Mouse (Mus musculus): ENCODE measurements around the gene Trim11. TPM values are rescaled to one million over a fixed set of nuclear protein-coding genes. Genes with fewer than 3 reads are reported as not detected.

Gene Trim11
- polyA plus RNA-seq, 1 experiment from 2014 or later: 25.9 TPM

GRCm38 (mm10) chr11:58965001-58965760, 12.7 kb upstream of the Trim11 start:
- no peak overlapping the region for H3K4me3 ChIP-seq (ENCODE audit: low read length)
- H3K9ac ChIP-seq (replicated peaks; ENCODE audit: low read length): no peak overlapping the region
- H3K4me2 ChIP-seq (replicated peaks; ENCODE audit: low read depth, low read length): no peak overlapping the region
- H3K4me1 ChIP-seq (ENCODE audit: insufficient read depth, low read length): peaks cover 33% of the 10 kb centered on the region
- no peak overlapping the region for H3K27ac ChIP-seq (ENCODE audit: low read length)
- WGBS: 29% methylated on average over 12 of the region's 12 CpGs
- H3K36me3 ChIP-seq (ENCODE audit: insufficient read depth, low read length): no peaks in the 10 kb centered on the region
- no peak; the same call in 1 of the 2 replicates for ATAC-seq (ENCODE audit: low FRiP score, low TSS enrichment)
- peaks cover 3% of the 10 kb centered on the region for H3K27me3 ChIP-seq (ENCODE audit: insufficient read depth, low read length)
- peaks cover 5% of the 10 kb centered on the region for H3K9me3 ChIP-seq (ENCODE audit: low read length)

DNA sequence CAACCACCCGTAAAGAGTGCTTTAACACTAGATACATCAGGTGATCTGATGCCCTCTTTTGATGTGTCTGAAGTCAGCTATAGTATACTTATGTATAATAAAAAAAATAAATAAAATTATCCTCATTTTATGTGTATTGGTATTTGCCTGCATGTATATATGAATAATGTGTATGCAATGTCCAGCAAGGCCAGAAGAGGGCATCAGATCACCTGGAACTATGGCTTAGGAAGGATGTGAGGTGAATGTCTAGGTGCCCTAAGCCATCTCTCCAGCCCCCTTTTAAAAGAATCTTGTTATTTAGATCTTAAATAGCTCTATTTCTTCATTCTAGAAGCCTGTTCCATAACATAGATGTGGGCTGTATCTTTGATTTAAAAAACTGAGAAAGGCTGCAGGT, 10.5 kb upstream of the Trim11 start:
- no peak overlapping the region for H3K4me2 ChIP-seq (replicated peaks; ENCODE audit: low read depth, low read length)
- H3K27me3 ChIP-seq (ENCODE audit: insufficient read depth, low read length): peaks cover under 1% of the 10 kb centered on the region; the same call in 1 of the 2 replicates
- H3K36me3 ChIP-seq (ENCODE audit: insufficient read depth, low read length): peaks cover 10% of the 10 kb centered on the region
- H3K27ac ChIP-seq (ENCODE audit: low read length): no peak overlapping the region
- no peak for ATAC-seq (ENCODE audit: low FRiP score, low TSS enrichment)
- no peak overlapping the region for H3K4me3 ChIP-seq (ENCODE audit: low read length)
- 100% methylated on average over 1 of the region's 1 CpGs for WGBS
- H3K9me3 ChIP-seq (ENCODE audit: low read length): no peaks in the 10 kb centered on the region
- peaks cover 44% of the 10 kb centered on the region for H3K4me1 ChIP-seq (ENCODE audit: insufficient read depth, low read length)
- no peak overlapping the region for H3K9ac ChIP-seq (replicated peaks; ENCODE audit: low read length)

GRCm38 (mm10) chr11:58968551-58968950, 9.3 kb upstream of the Trim11 start:
- peak; percentile 9 for ATAC-seq (ENCODE audit: low FRiP score, low TSS enrichment)
- H3K4me2 ChIP-seq (replicated peaks; ENCODE audit: low read depth, low read length): no peak overlapping the region
- H3K9me3 ChIP-seq (ENCODE audit: low read length): no peaks in the 10 kb centered on the region
- H3K9ac ChIP-seq (replicated peaks; ENCODE audit: low read length): no peak overlapping the region
- peaks cover 44% of the 10 kb centered on the region for H3K4me1 ChIP-seq (ENCODE audit: insufficient read depth, low read length)
- H3K27me3 ChIP-seq (ENCODE audit: insufficient read depth, low read length): no peaks in the 10 kb centered on the region
- H3K36me3 ChIP-seq (ENCODE audit: insufficient read depth, low read length): peaks cover 10% of the 10 kb centered on the region
- peak overlapping the region; percentile 92 for H3K27ac ChIP-seq (ENCODE audit: low read length)
- 77% methylated on average over 7 of the region's 7 CpGs for WGBS
- no peak overlapping the region for H3K4me3 ChIP-seq (ENCODE audit: low read length)

DNA sequence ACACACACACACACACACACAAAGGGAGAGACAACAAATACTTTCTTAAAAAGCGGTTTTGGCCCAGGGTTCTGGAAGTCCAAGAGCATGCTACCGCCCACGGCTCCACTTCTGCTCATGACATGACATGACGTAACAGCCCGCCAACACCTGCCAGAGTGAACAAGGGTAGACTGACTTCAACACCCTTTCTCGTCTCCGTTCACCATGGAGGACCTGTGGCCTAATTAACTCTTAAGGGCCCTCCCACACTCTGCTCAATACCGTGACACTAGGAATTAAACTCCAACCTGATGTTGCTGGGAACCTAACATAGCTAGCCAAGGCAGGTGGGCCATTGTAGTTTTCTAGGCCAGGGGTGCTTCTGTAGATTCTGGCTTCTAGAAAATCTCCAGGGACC, 8.9 kb upstream of the Trim11 start:
- Histone ChIP-seq H3K27me3 (ENCODE audit: insufficient read depth, low read length) (no peaks in the 10 kb centered on the region), H3K9me3 (ENCODE audit: low read length) (no peaks in the 10 kb centered on the region), H3K4me1 (ENCODE audit: insufficient read depth, low read length) (peaks cover 44% of the 10 kb centered on the region), H3K36me3 (ENCODE audit: insufficient read depth, low read length) (peaks cover 10% of the 10 kb centered on the region), H3K9ac (replicated peaks; ENCODE audit: low read length) (peak overlapping the region; percentile 49; the same call in 1 of the 2 replicates), H3K4me2 (replicated peaks; ENCODE audit: low read depth, low read length) (0 out of 2 replicates have a peak overlapping the region, but pooled peaks have one; percentile 20), H3K27ac (ENCODE audit: low read length) (peak overlapping the region; percentile 92), H3K4me3 (ENCODE audit: low read length) (no peak overlapping the region)
- ATAC-seq (ENCODE audit: low FRiP score, low TSS enrichment): peak; percentile 76
- WGBS: 46% methylated on average over 8 of the region's 8 CpGs

- H3K4me2 ChIP-seq (replicated peaks; ENCODE audit: low read depth, low read length): 0 out of 2 replicates have a peak overlapping the region, but pooled peaks have one; percentile 20
- 40% methylated on average over 6 of the region's 6 CpGs for WGBS
- ATAC-seq (ENCODE audit: low FRiP score, low TSS enrichment): peak; percentile 86
Observed at GRCm38 (mm10) chr11:58969659-58970058, 8.2 kb upstream of the Trim11 start.

GRCm38 (mm10) chr11:58970831-58971530, 6.9 kb upstream of the Trim11 start:
- Histone ChIP-seq H3K36me3 (ENCODE audit: insufficient read depth, low read length) (peaks cover 16% of the 10 kb centered on the region), H3K9ac (replicated peaks; ENCODE audit: low read length) (no peak overlapping the region), H3K4me3 (ENCODE audit: low read length) (no peak overlapping the region), H3K27me3 (ENCODE audit: insufficient read depth, low read length) (no peaks in the 10 kb centered on the region), H3K9me3 (ENCODE audit: low read length) (no peaks in the 10 kb centered on the region), H3K4me1 (ENCODE audit: insufficient read depth, low read length) (peaks cover 36% of the 10 kb centered on the region), H3K27ac (ENCODE audit: low read length) (peak overlapping the region; percentile 92; the same call in 1 of the 2 replicates), H3K4me2 (replicated peaks; ENCODE audit: low read depth, low read length) (no peak overlapping the region)
- ATAC-seq (ENCODE audit: low FRiP score, low TSS enrichment): no peak
- WGBS: 88% methylated on average over 21 of the region's 21 CpGs

More at GRCm38 (mm10) chr11:58969659-58970058, 8.2 kb upstream of the Trim11 start:
- Histone ChIP-seq H3K9ac (replicated peaks; ENCODE audit: low read length) (no peak overlapping the region), H3K36me3 (ENCODE audit: insufficient read depth, low read length) (peaks cover 14% of the 10 kb centered on the region), H3K9me3 (ENCODE audit: low read length) (no peaks in the 10 kb centered on the region), H3K27ac (ENCODE audit: low read length) (peak overlapping the region; percentile 92), H3K4me3 (ENCODE audit: low read length) (no peak overlapping the region), H3K4me1 (ENCODE audit: insufficient read depth, low read length) (peaks cover 42% of the 10 kb centered on the region), H3K27me3 (ENCODE audit: insufficient read depth, low read length) (no peaks in the 10 kb centered on the region)

- Histone ChIP-seq H3K4me2 (replicated peaks; ENCODE audit: low read depth, low read length) (no peak overlapping the region), H3K4me3 (ENCODE audit: low read length) (no peak overlapping the region), H3K27me3 (ENCODE audit: insufficient read depth, low read length) (no peaks in the 10 kb centered on the region), H3K27ac (ENCODE audit: low read length) (no peak overlapping the region), H3K9me3 (ENCODE audit: low read length) (no peaks in the 10 kb centered on the region), H3K4me1 (ENCODE audit: insufficient read depth, low read length) (peaks cover 33% of the 10 kb centered on the region), H3K36me3 (ENCODE audit: insufficient read depth, low read length) (peaks cover 16% of the 10 kb centered on the region), H3K9ac (replicated peaks; ENCODE audit: low read length) (no peak overlapping the region)
- WGBS: 95% methylated on average over 3 of the region's 3 CpGs
- no peak for ATAC-seq (ENCODE audit: low FRiP score, low TSS enrichment)
Observed at GRCm38 (mm10) chr11:58971796-58972195, 6.1 kb upstream of the Trim11 start.

DNA sequence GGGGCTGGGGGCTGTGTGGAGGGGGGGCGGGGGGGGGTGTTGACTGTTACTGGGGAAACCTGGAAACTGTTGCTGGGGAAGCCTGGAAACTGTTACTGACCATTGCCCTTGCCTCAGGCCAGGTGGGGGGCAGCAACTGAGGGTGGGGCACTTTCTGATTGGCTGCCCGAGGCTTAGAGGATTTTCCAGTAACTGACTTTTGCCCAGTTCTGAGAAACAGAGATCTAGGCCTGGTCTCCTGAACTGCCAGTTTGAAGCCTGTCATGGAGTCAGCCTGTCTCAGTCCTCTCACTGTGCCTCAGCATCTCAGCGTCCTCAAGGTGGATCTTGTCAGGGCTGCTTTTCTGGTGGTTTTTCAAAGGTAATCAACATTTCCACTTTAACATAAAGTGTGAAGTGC, 3.5 kb upstream of the Trim11 start:
- Histone ChIP-seq H3K27ac (ENCODE audit: low read length) (no peak overlapping the region), H3K27me3 (ENCODE audit: insufficient read depth, low read length) (no peaks in the 10 kb centered on the region), H3K9me3 (ENCODE audit: low read length) (no peaks in the 10 kb centered on the region), H3K4me1 (ENCODE audit: insufficient read depth, low read length) (peaks cover 32% of the 10 kb centered on the region), H3K36me3 (ENCODE audit: insufficient read depth, low read length) (peaks cover 16% of the 10 kb centered on the region), H3K9ac (replicated peaks; ENCODE audit: low read length) (no peak overlapping the region), H3K4me3 (ENCODE audit: low read length) (no peak overlapping the region), H3K4me2 (replicated peaks; ENCODE audit: low read depth, low read length) (no peak overlapping the region)
- no peak for ATAC-seq (ENCODE audit: low FRiP score, low TSS enrichment)
- 88% methylated on average over 3 of the region's 3 CpGs for WGBS

DNA sequence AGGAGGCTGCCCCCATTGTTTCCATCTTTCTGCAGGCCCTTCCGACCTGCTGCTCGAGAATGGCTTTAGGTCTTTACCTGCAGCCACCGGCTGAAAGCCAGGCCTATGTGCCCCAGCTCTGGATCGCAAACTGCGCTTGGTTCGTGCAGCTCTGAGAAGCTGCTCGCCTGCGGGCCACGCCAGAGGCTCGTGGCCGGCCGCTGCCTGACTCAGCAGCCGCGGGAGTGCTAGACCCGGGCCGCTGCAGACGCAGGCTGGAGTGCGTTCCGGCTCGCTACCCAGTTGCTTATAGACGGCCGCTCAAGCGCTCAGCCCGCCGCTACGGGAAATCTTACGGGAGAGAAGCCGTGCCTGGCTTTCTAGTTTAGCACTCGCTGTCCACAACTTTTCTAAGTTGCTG, 743 bp upstream of the Trim11 start:
- H3K9me3 ChIP-seq (ENCODE audit: low read length): no peaks in the 10 kb centered on the region
- H3K4me1 ChIP-seq (ENCODE audit: insufficient read depth, low read length): peaks cover 34% of the 10 kb centered on the region
- H3K9ac ChIP-seq (replicated peaks; ENCODE audit: low read length): peak overlapping the region; percentile 83
- H3K36me3 ChIP-seq (ENCODE audit: insufficient read depth, low read length): peaks cover 8% of the 10 kb centered on the region
- WGBS: under 1% methylated on average over 29 of the region's 29 CpGs
- ATAC-seq (ENCODE audit: low FRiP score, low TSS enrichment): no peak
- peak overlapping the region; percentile 94 for H3K4me2 ChIP-seq (replicated peaks; ENCODE audit: low read depth, low read length)
- H3K27ac ChIP-seq (ENCODE audit: low read length): peak overlapping the region; percentile 90
- peak overlapping the region; percentile 81 for H3K4me3 ChIP-seq (ENCODE audit: low read length)
- no peaks in the 10 kb centered on the region for H3K27me3 ChIP-seq (ENCODE audit: insufficient read depth, low read length)
